Comparison of ENCODE assay signal across 23 mouse cellular contexts in genomic region chr8:87370194-87370593, GRCm38 (mm10).
"Had no signal": no experiment of that assay in that cellular context is flagged by ENCODE, and none has a peak within 500 bp of the region (broad histone marks: within the 10 kb centered on the region; RNA-seq: fewer than 3 reads in every experiment).

No protein-coding gene starts in this region.

- H3K4me2 ChIP-seq: forebrain, embryonic 15.5 days; heart, embryonic 12.5 days; intestine, embryonic 15.5 days; limb, embryonic 13.5 days; limb, embryonic 15.5 days; liver, embryonic 12.5 days had no signal

- H3K4me3 ChIP-seq: forebrain, embryonic 15.5 days; heart, adult 2 months; heart, embryonic 12.5 days; intestine, embryonic 15.5 days; layer of hippocampus, adult 2 months; left cerebral cortex, adult 2 months; limb, embryonic 13.5 days; limb, embryonic 15.5 days; liver, embryonic 12.5 days had no signal

- ATAC-seq: forebrain, embryonic 15.5 days; forebrain, postnatal 0 days; inflammation-experienced regulatory T-cells, adult 6 months; intestine, embryonic 15.5 days; intestine, postnatal 0 days; liver, embryonic 12.5 days had no signal

- H3K36me3 ChIP-seq: forebrain, embryonic 15.5 days; heart, embryonic 12.5 days; intestine, embryonic 15.5 days; limb, embryonic 13.5 days; limb, embryonic 15.5 days; liver, embryonic 12.5 days had no signal

- H3K27me3 ChIP-seq: forebrain, embryonic 15.5 days; heart, embryonic 12.5 days; intestine, embryonic 15.5 days; liver, embryonic 12.5 days had no signal

- H3K9me3 ChIP-seq: forebrain, embryonic 15.5 days; heart, embryonic 12.5 days; intestine, embryonic 15.5 days; limb, embryonic 13.5 days; limb, embryonic 15.5 days; liver, embryonic 12.5 days had no signal

- H3K4me1 ChIP-seq: heart, embryonic 12.5 days; intestine, embryonic 15.5 days; liver, embryonic 12.5 days had no signal

- H3K27ac ChIP-seq: forebrain, embryonic 15.5 days; heart, adult 2 months; intestine, embryonic 15.5 days; layer of hippocampus, adult 2 months; left cerebral cortex, adult 2 months; limb, embryonic 13.5 days; limb, embryonic 15.5 days; liver, embryonic 12.5 days; liver, embryonic 14.5 days had no signal

- DNase-seq: forebrain, postnatal 0 days; gastrocnemius, postnatal 14 days; gastrocnemius, postnatal 36 days; heart, adult 11 months; heart, adult 2 months; heart, postnatal 10 days; heart, postnatal 4 days; kidney, adult 18-20 months; kidney, adult 8-10 months; kidney, postnatal 10 days; kidney, postnatal 25 days; kidney, postnatal 4 days had no signal

- H3K9ac ChIP-seq: forebrain, embryonic 15.5 days; forebrain, postnatal 0 days; heart, embryonic 12.5 days; intestine, embryonic 15.5 days; limb, embryonic 13.5 days; limb, embryonic 15.5 days; liver, embryonic 12.5 days; liver, embryonic 14.5 days had no signal
